Mouse (Mus musculus): ENCODE measurements around the gene Kcnip1. TPM values are rescaled to one million over a fixed set of nuclear protein-coding genes. Genes with fewer than 3 reads are reported as not detected.

Gene Kcnip1
- total RNA-seq, 2 experiments from 2014 or later = 28.4 to 31.4 TPM

DNA sequence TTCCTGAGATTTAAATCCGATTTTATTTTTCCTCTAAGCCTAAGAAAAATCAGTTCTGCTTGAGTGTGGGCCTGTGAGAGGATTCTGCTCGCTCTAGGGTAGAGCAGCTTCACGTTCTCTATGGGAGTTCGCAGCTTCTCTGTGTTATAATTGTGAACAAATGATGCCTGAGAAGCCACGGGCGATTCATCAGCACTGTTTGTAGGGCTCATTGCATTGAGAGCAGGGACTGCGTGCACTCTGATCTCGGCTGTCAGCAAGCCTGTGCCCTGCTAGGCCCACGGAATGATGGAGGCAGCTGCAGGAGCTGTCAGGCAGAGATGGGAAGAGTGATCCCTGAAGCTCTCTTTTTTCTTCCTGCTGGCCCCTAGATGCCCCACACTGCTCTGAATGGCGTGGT, 5.3 kb upstream of the Kcnip1 start:
- DNase-seq (ENCODE audit: low spot score in 2 of 2) = no peak
- intact Hi-C loops (cut with DNase I) = no loop called here

DNA sequence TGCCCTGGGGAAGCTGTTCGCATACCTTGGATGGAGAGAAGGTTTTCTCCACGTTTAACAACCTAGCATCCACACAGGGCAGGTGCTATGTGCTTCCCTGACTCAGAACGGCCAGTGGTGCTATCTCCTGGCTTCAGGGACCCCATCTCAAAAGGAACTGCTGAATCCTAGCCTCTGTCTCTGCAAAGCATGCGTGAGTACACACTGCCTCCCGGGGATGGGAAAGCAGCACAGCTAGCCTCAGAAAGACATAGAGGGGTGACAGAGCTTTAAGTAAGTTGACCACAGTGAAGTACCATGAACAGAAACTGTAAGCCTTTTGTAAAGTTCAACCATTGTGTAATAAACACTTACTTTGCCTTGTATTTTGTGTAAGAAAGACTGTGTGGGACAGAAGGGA, 544 bp upstream of the Kcnip1 start:
- intact Hi-C loops (cut with DNase I) = no loop called here
- DNase-seq (ENCODE audit: low spot score in 2 of 2) = no peak

GRCm38 (mm10) chr11:33990002-33990401, 3.0 kb downstream of the Kcnip1 start:
- intact Hi-C loops (cut with DNase I) = no loop called here
- no peak for DNase-seq (ENCODE audit: low spot score in 2 of 2)

GRCm38 (mm10) chr11:33986525-33986924, 6.4 kb downstream of the Kcnip1 start:
- intact Hi-C loops (cut with DNase I) = no loop called here
- no peak for DNase-seq (ENCODE audit: low spot score in 2 of 2)

DNA sequence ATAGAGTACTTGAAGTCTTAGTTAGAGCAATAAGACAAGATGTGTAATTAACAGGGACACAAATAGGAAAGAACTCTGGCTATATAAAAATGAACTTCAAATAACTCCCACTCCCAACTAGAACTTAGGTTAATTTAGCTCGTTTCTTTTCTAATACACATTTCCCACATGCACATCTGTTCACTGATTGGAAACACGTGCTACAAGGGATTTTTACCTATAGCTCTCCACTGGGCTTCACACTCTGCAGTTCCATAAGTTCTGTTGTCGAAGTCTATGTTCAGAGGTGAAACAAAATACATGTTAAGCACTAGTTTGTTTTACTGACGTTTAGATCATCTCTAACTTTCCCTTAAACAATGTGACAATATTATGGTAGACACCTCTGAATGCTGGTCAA, 12.8 kb downstream of the Kcnip1 start:
- DNase-seq (ENCODE audit: low spot score in 2 of 2) = no peak
- intact Hi-C loops (cut with DNase I) = no loop called here

DNA sequence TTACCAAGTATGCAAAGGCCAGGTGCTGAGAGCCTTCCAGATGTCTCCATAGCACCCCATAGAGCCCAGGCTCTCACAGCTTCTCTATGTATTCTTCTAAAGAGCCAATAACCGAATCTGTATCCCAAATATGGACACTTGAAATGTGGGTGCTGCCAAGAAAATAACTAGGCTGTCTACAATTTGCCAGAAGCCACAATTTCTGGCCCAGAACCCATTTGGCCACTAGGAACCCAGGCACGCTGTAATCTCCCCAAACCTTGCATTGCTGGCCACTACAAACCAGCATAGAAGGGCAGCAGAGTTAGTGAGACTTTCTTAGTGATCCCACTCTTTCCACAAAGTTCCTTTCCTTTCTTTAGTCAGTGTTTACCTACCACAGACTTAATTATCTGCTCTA, 17.8 kb downstream of the Kcnip1 start:
- intact Hi-C loops (cut with DNase I) = no loop called here
- DNase-seq (ENCODE audit: low spot score in 2 of 2) = no peak

GRCm38 (mm10) chr11:33974341-33975040, 18.5 kb downstream of the Kcnip1 start:
- intact Hi-C loops (cut with DNase I) = no loop called here
- no peak for DNase-seq (ENCODE audit: low spot score in 2 of 2)

GRCm38 (mm10) chr11:33972114-33972513, 20.8 kb downstream of the Kcnip1 start:
- intact Hi-C loops (cut with DNase I) = no loop called here
- no peak for DNase-seq (ENCODE audit: low spot score in 2 of 2)

DNA sequence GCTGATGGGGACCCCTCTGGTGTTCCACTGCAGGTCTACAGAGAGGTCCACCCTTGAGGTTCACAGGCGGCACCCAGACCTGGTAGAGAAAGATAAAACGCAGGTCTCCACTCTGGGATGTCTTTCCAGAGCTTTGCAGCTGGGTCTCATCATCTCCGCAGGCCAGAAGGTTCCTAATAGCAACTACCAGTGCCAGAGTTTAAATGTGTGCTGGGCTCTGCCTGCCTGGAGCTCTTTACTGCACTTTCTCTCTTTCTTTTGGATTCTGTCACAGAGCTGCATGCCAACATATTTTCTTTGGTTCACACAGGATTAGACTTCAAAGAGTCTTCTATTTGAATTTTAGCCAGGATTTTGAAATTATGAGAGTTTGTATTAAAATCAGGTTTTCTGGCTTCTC, 23.8 kb downstream of the Kcnip1 start:
- intact Hi-C loops (cut with DNase I) = no loop called here
- DNase-seq (ENCODE audit: low spot score in 2 of 2) = no peak

DNA sequence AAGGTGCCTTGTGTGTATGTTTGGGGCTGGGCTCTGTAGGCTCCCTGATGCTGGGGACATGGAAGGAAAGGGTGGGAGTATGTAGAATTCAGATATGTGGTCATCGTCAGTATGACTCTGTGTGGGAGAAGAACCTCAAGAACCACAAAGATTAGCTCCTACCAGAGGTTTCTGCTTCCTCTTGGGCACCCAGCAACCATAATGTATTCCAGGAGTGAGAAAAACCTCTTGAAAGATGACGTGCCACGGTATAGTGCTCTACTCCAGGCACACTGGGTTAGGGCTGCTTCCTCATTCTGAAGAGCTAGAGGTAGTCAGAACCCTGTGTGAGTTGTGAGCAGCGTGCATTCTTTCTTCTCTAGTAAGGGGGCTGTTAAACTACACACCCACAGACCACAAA, 25.2 kb downstream of the Kcnip1 start:
- intact Hi-C loops (cut with DNase I) = no loop called here
- no peak for DNase-seq (ENCODE audit: low spot score in 2 of 2)

GRCm38 (mm10) chr11:33965380-33965779, 27.6 kb downstream of the Kcnip1 start:
- DNase-seq (ENCODE audit: low spot score in 2 of 2) = no peak
- intact Hi-C loops (cut with DNase I) = no loop called here

DNA sequence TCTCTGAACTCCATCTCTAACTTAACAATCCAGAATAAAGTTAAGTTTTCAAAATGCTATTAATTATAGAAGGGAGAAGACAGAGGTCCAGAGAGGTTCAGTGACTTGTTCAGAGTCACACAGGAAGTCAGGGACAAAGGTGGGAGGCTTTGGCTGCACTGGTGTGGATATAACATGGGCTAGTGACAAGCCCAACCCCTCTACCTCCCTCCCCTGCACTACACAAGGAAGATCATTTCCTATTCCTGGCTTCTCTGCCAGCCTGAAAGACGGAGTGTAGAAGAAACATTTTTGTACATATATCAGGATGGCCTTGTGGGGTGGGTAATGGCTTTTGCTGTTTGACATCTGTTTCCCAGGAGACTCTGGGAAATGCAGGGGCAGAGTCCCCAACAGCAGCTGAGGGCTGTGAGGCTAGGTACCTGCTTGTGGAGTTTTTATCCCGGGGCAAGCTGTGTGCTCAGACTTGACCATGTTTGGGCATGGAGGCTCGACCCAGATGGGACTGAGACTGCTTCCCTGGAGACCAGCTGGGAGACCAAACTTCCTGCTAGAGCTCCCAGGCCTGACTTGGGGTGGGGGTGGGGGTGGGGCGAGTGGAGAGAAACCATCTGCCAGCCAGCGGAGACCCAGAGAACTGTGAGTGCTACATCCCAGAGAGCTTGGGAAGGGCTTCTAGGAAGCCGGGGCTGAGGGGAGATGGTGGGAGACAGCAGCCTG, 30.1 kb downstream of the Kcnip1 start, which contains the start of gene Kcnmb1:
Kcnmb1 (plus strand) TSS at position 326 of the 720 bp plus-strand sequence.
- DNase-seq (ENCODE audit: low spot score in 2 of 2) = no peak
- intact Hi-C loops (cut with DNase I) = no loop called here

DNA sequence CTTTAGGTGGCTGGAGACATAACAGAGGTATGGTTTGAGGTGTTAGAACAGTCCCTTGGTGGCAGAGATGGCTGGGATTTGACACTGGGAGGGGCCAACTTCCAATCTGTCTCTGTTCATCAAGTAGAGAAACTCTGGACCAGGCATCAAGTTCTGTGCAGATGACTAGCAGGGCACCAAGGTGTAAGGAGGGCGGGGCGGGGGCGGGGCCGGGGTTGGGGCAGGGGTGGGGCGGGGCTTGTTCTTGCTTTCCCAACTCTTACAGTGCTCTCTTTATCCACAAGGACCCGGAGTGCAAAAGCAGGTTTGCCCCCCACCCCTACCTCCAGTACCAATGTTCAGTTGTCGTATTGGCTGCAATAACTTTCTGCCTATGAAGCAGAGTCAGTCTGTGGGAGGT, 30.8 kb downstream of the Kcnip1 start:
- intact Hi-C loops (cut with DNase I) = no loop called here
- DNase-seq (ENCODE audit: low spot score in 2 of 2) = no peak

DNA sequence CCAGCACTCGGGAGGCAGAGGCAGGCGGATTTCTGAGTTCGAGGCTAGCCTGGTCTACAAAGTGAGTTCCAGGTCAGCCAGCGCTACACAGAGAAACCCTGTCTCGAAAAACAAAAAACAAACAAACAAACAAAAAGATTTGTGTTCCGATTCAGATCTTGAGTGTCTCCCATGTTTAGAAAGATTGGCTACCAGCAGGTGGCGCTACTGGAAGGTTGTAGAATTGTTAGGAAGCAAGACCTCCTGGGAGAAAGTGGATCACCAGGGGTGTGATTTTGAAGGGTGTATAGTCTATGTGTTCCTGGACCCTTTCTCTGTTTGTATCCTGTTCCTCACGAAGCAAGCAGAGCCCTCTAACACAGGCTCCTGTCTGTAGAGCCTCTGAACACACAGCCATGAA, 34.2 kb downstream of the Kcnip1 start:
- intact Hi-C loops (cut with DNase I) = no loop called here
- DNase-seq (ENCODE audit: low spot score in 2 of 2) = no peak

GRCm38 (mm10) chr11:33957595-33957994, 35.4 kb downstream of the Kcnip1 start:
- DNase-seq (ENCODE audit: low spot score in 2 of 2) = no peak
- intact Hi-C loops (cut with DNase I) = no loop called here

GRCm38 (mm10) chr11:33956623-33957022, 36.3 kb downstream of the Kcnip1 start:
- DNase-seq (ENCODE audit: low spot score in 2 of 2) = no peak
- intact Hi-C loops (cut with DNase I) = no loop called here

GRCm38 (mm10) chr11:33955982-33956381, 37.0 kb downstream of the Kcnip1 start:
- DNase-seq (ENCODE audit: low spot score in 2 of 2) = no peak
- intact Hi-C loops (cut with DNase I) = no loop called here

- intact Hi-C loops (cut with DNase I) = no loop called here
These were observed 41.0 kb downstream of the Kcnip1 start for GRCm38 (mm10) chr11:33951684-33952625.

GRCm38 (mm10) chr11:33951155-33951554, 41.8 kb downstream of the Kcnip1 start:
- intact Hi-C loops (cut with DNase I) = no loop called here

More at GRCm38 (mm10) chr11:33951684-33952625, 41.0 kb downstream of the Kcnip1 start:
- DNase-seq (ENCODE audit: low spot score in 2 of 2) = no peak

DNA sequence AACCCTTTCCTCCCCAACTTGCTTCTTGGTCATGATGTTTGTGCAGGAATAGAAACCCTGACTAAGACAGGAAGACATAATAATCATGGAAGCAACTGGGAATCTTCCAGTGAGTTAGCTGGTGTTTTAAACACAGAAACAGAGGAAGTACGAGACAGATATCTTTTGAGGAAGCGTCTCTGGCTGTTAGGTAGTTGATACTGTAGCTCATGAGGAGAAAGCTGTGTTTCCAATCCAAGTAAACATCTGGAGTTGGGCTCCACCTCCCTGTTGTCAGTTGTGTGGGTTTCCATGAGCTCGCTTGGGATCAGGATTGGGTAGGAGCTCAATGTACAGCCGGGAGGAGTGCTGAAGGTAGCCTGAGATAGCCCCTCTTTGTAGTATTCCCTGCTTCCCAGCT, 46.5 kb downstream of the Kcnip1 start:
- intact Hi-C loops (cut with DNase I) = loop anchor here (10.0 kb wide), 1 partner anchor 268 kb away; no protein-coding TSS in a partner anchor
- no peak for DNase-seq (ENCODE audit: low spot score in 2 of 2)

More at GRCm38 (mm10) chr11:33951155-33951554, 41.8 kb downstream of the Kcnip1 start:
- DNase-seq (ENCODE audit: low spot score in 2 of 2) = no peak

Measured in left cerebral cortex, postnatal 36 days (tissue).